Mouse (Mus musculus): ENCODE data around the gene Gm20388. TPM values are rescaled to one million over a fixed set of nuclear protein-coding genes. Genes with fewer than 3 reads are reported as not detected.

Gm20388 gene
- polyA plus RNA-seq, 1 experiment from 2014 or later: not detected

- Histone ChIP-seq H3K9me3 (ENCODE audit: control insufficient read depth, low read length) (no peaks in the 10 kb centered on the region), H3K27ac (replicated peaks; ENCODE audit: low read depth, low read length) (no peak overlapping the region), H3K27me3 (ENCODE audit: control insufficient read depth, insufficient read depth, low read length) (no peaks in the 10 kb centered on the region), H3K9ac (ENCODE audit: low read length) (no peak overlapping the region), H3K4me2 (ENCODE audit: low read depth, severe bottlenecking) (no peak overlapping the region), H3K4me1 (ENCODE audit: control insufficient read depth, insufficient read depth, low read length) (0 out of 2 replicates have a peak, but pooled peaks cover 3% of the 10 kb centered on the region), H3K36me3 (ENCODE audit: control insufficient read depth, insufficient read depth, low read length) (no peaks in the 10 kb centered on the region), H3K4me3 (ENCODE audit: low read depth, low read length) (no peak overlapping the region)
- ATAC-seq (ENCODE audit: insufficient number of reproducible peaks, low FRiP score, low TSS enrichment, low read depth): no peak
- DNase-seq (ENCODE audit: low spot score): no peak
- WGBS: 85% methylated on average over 8 of the region's 8 CpGs
Measured at GRCm38 (mm10) chr8:121636180-121636579, 1725.5 kb downstream of the Gm20388 start.

- no peaks in the 10 kb centered on the region for H3K9me3 ChIP-seq (ENCODE audit: control insufficient read depth, low read length)
- H3K9ac ChIP-seq (ENCODE audit: low read length): no peak overlapping the region
- WGBS: 71% methylated on average over 3 of the region's 3 CpGs
- H3K36me3 ChIP-seq (ENCODE audit: control insufficient read depth, insufficient read depth, low read length): no peaks in the 10 kb centered on the region
- H3K4me3 ChIP-seq (ENCODE audit: low read depth, low read length): no peak overlapping the region
- no peaks in the 10 kb centered on the region for H3K27me3 ChIP-seq (ENCODE audit: control insufficient read depth, insufficient read depth, low read length)
- DNase-seq (ENCODE audit: low spot score) (no peak), ATAC-seq (ENCODE audit: insufficient number of reproducible peaks, low FRiP score, low TSS enrichment, low read depth) (no peak)
- H3K27ac ChIP-seq (replicated peaks; ENCODE audit: low read depth, low read length): no peak overlapping the region
- H3K4me2 ChIP-seq (ENCODE audit: low read depth, severe bottlenecking): no peak overlapping the region
- no peaks in the 10 kb centered on the region for H3K4me1 ChIP-seq (ENCODE audit: control insufficient read depth, insufficient read depth, low read length)
Measured at GRCm38 (mm10) chr8:121642804-121643203, 1732.2 kb downstream of the Gm20388 start.

DNA sequence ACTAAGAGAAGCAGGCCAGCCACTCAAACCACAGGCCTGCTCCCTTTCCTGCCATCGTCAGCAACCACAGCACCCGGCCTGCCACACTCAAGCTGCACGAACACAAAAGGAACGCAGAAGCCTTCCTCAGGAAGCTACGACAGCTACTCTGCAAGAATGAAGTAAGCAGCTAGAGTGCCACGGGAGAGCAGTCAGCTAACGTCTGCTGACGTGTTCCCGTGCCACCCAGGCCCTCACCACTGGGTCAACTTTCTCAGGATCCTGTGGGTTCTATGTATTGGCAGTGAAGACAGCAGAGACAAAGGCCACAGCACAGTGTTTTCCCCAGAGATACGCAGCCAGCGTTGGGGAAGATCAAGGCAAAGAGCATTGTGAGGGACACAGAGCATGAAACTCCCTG, 1732.7 kb downstream of the Gm20388 start:
- no peak overlapping the region for H3K27ac ChIP-seq (replicated peaks; ENCODE audit: low read depth, low read length)
- no peaks in the 10 kb centered on the region for H3K36me3 ChIP-seq (ENCODE audit: control insufficient read depth, insufficient read depth, low read length)
- no peaks in the 10 kb centered on the region for H3K27me3 ChIP-seq (ENCODE audit: control insufficient read depth, insufficient read depth, low read length)
- H3K4me3 ChIP-seq (ENCODE audit: low read depth, low read length): no peak overlapping the region
- DNase-seq (ENCODE audit: low spot score) (no peak), ATAC-seq (ENCODE audit: insufficient number of reproducible peaks, low FRiP score, low TSS enrichment, low read depth) (no peak)
- no peaks in the 10 kb centered on the region for H3K9me3 ChIP-seq (ENCODE audit: control insufficient read depth, low read length)
- WGBS: 87% methylated on average over 11 of the region's 11 CpGs
- H3K9ac ChIP-seq (ENCODE audit: low read length): no peak overlapping the region
- no peaks in the 10 kb centered on the region for H3K4me1 ChIP-seq (ENCODE audit: control insufficient read depth, insufficient read depth, low read length)
- no peak overlapping the region for H3K4me2 ChIP-seq (ENCODE audit: low read depth, severe bottlenecking)

- Histone ChIP-seq H3K9ac (ENCODE audit: low read length) (no peak overlapping the region), H3K4me1 (ENCODE audit: control insufficient read depth, insufficient read depth, low read length) (peaks cover 18% of the 10 kb centered on the region), H3K4me2 (ENCODE audit: low read depth, severe bottlenecking) (no peak overlapping the region; the same call in 1 of the 2 replicates), H3K27me3 (ENCODE audit: control insufficient read depth, insufficient read depth, low read length) (no peaks in the 10 kb centered on the region), H3K9me3 (ENCODE audit: control insufficient read depth, low read length) (no peaks in the 10 kb centered on the region), H3K4me3 (ENCODE audit: low read depth, low read length) (no peak overlapping the region), H3K27ac (replicated peaks; ENCODE audit: low read depth, low read length) (no peak overlapping the region), H3K36me3 (ENCODE audit: control insufficient read depth, insufficient read depth, low read length) (no peaks in the 10 kb centered on the region)
- no peak for DNase-seq (ENCODE audit: low spot score)
- 92% methylated on average over 12 of the region's 12 CpGs for WGBS
- no peak for ATAC-seq (ENCODE audit: insufficient number of reproducible peaks, low FRiP score, low TSS enrichment, low read depth)
Measured at GRCm38 (mm10) chr8:121647511-121648215, 1737.0 kb downstream of the Gm20388 start.

GRCm38 (mm10) chr8:121648451-121648850, 1737.8 kb downstream of the Gm20388 start:
- peaks cover 18% of the 10 kb centered on the region for H3K4me1 ChIP-seq (ENCODE audit: control insufficient read depth, insufficient read depth, low read length)

DNA sequence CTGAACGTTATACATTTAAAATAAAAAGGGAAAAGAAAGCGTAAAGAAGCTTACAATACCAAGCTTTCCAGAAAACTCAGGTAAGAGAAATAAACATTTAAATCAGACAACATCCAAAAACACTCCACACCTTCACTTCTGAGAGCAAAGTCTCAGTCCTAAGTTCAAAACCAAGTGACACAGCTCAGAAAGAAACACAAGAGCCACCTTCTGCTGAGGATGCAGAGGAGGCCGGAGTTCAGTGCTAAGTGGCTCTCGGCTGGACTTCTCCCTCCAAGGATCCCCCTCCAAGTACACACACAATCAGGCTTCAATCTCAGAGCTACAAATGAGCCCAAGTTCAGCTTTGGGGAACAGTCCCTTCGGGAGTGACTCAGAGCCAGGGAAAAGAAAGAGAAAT, 1738.8 kb downstream of the Gm20388 start:
- Histone ChIP-seq H3K9ac (ENCODE audit: low read length) (no peak overlapping the region), H3K27me3 (ENCODE audit: control insufficient read depth, insufficient read depth, low read length) (no peaks in the 10 kb centered on the region), H3K36me3 (ENCODE audit: control insufficient read depth, insufficient read depth, low read length) (no peaks in the 10 kb centered on the region), H3K4me3 (ENCODE audit: low read depth, low read length) (no peak overlapping the region), H3K4me2 (ENCODE audit: low read depth, severe bottlenecking) (peak overlapping the region; percentile 98), H3K9me3 (ENCODE audit: control insufficient read depth, low read length) (no peaks in the 10 kb centered on the region), H3K4me1 (ENCODE audit: control insufficient read depth, insufficient read depth, low read length) (peaks cover 21% of the 10 kb centered on the region), H3K27ac (replicated peaks; ENCODE audit: low read depth, low read length) (no peak overlapping the region)
- DNase-seq (ENCODE audit: low spot score): no peak
- no peak for ATAC-seq (ENCODE audit: insufficient number of reproducible peaks, low FRiP score, low TSS enrichment, low read depth)
- WGBS: 89% methylated on average over 5 of the region's 5 CpGs

More at GRCm38 (mm10) chr8:121648451-121648850, 1737.8 kb downstream of the Gm20388 start:
- no peaks in the 10 kb centered on the region for H3K9me3 ChIP-seq (ENCODE audit: control insufficient read depth, low read length)
- H3K4me2 ChIP-seq (ENCODE audit: low read depth, severe bottlenecking): no peak overlapping the region
- H3K27me3 ChIP-seq (ENCODE audit: control insufficient read depth, insufficient read depth, low read length): no peaks in the 10 kb centered on the region
- WGBS: 80% methylated on average over 16 of the region's 16 CpGs
- H3K36me3 ChIP-seq (ENCODE audit: control insufficient read depth, insufficient read depth, low read length): no peaks in the 10 kb centered on the region
- H3K9ac ChIP-seq (ENCODE audit: low read length): 0 out of 2 replicates have a peak overlapping the region, but pooled peaks have one; percentile 7
- DNase-seq (ENCODE audit: low spot score) (no peak), ATAC-seq (ENCODE audit: insufficient number of reproducible peaks, low FRiP score, low TSS enrichment, low read depth) (no peak)
- no peak overlapping the region for H3K4me3 ChIP-seq (ENCODE audit: low read depth, low read length)
- H3K27ac ChIP-seq (replicated peaks; ENCODE audit: low read depth, low read length): no peak overlapping the region

DNA sequence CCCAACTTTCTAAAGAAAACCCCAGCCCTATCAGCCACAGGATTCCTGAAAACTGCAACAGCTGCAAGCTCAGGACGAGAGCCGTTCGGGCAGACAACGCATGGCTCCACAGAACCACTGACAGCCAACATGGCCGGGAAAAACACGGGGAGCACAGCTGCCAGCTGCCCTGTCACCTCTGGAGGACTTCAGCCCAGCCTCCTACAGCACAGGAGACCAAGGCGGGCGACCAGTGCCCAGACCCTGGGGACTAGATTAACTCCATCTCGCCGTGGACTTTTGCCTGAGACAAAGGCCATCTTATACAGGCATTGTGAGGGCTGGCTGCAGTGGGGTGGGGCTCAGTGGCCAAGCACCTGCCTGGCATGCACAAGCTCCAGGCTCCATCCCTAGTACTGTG, 1739.3 kb downstream of the Gm20388 start:
- H3K4me2 ChIP-seq (ENCODE audit: low read depth, severe bottlenecking): peak overlapping the region; percentile 98
- no peak overlapping the region for H3K4me3 ChIP-seq (ENCODE audit: low read depth, low read length)
- H3K9ac ChIP-seq (ENCODE audit: low read length): peak overlapping the region; percentile 27; the same call in 1 of the 2 replicates
- 76% methylated on average over 10 of the region's 10 CpGs for WGBS
- ATAC-seq (ENCODE audit: insufficient number of reproducible peaks, low FRiP score, low TSS enrichment, low read depth) (no peak), DNase-seq (ENCODE audit: low spot score) (no peak)
- peaks cover 21% of the 10 kb centered on the region for H3K4me1 ChIP-seq (ENCODE audit: control insufficient read depth, insufficient read depth, low read length)
- H3K9me3 ChIP-seq (ENCODE audit: control insufficient read depth, low read length): no peaks in the 10 kb centered on the region
- H3K27ac ChIP-seq (replicated peaks; ENCODE audit: low read depth, low read length): no peak overlapping the region
- no peaks in the 10 kb centered on the region for H3K27me3 ChIP-seq (ENCODE audit: control insufficient read depth, insufficient read depth, low read length)
- no peaks in the 10 kb centered on the region for H3K36me3 ChIP-seq (ENCODE audit: control insufficient read depth, insufficient read depth, low read length)

GRCm38 (mm10) chr8:121650389-121651307, 1740.0 kb downstream of the Gm20388 start:
- peak overlapping the region; percentile 98 for H3K4me2 ChIP-seq (ENCODE audit: low read depth, severe bottlenecking)
- no peaks in the 10 kb centered on the region for H3K9me3 ChIP-seq (ENCODE audit: control insufficient read depth, low read length)
- H3K27me3 ChIP-seq (ENCODE audit: control insufficient read depth, insufficient read depth, low read length): no peaks in the 10 kb centered on the region
- ATAC-seq (ENCODE audit: insufficient number of reproducible peaks, low FRiP score, low TSS enrichment, low read depth) (no peak), DNase-seq (ENCODE audit: low spot score) (no peak)
- 71% methylated on average over 20 of the region's 20 CpGs for WGBS
- no peak overlapping the region for H3K27ac ChIP-seq (replicated peaks; ENCODE audit: low read depth, low read length)
- no peaks in the 10 kb centered on the region for H3K36me3 ChIP-seq (ENCODE audit: control insufficient read depth, insufficient read depth, low read length)
- peaks cover 21% of the 10 kb centered on the region for H3K4me1 ChIP-seq (ENCODE audit: control insufficient read depth, insufficient read depth, low read length)
- H3K4me3 ChIP-seq (ENCODE audit: low read depth, low read length): peak overlapping the region; percentile 59
- H3K9ac ChIP-seq (ENCODE audit: low read length): peak overlapping the region; percentile 70
